Mouse (Mus musculus): ENCODE data around the gene Mfsd6l. TPM values are rescaled to one million over a fixed set of nuclear protein-coding genes. Genes with fewer than 3 reads are reported as not detected.

Mfsd6l gene
- polyA plus RNA-seq, 1 experiment, result 0.26 TPM

DNA sequence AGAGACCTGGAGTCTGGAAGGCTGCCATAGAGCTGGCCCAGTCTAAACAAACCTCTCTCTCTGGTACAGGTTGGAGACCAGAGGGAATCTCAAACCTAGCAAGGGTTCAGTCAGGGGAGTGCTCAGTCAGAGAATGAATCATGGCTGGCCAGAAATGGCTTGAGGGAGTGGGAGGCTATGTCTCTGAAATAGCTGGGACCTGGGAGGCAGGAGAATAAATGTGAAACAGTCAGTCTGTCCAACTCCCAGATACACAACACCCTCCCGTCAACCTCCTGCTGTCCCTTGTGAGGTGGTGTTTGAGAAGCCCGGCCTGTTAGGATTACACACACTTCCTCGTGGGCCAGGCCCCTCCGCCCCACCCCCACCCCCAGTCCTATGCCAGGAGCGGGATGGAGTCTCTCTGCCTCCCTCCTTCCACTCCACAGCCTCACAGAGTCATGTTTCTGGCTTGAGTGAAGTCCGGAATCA, 44.6 kb downstream of the Mfsd6l start:
- WGBS, result 79% methylated on average over 6 of the region's 6 CpGs
- TF ChIP-seq POLR2A (IDR thresholded peaks at IDR 0.05; ENCODE audit: low read depth, low read length) (no peak), CTCF (IDR thresholded peaks at IDR 0.05; ENCODE audit: extremely low read depth, insufficient read depth, insufficient read length, insufficient replicate concordance) (no peak)
- Histone ChIP-seq H3K27ac (ENCODE audit: insufficient read depth, low read length) (no peak overlapping the region), H3K36me3 (ENCODE audit: control insufficient read depth, insufficient read depth, low read length) (no peaks in the 10 kb centered on the region), H3K27me3 (ENCODE audit: control insufficient read depth, insufficient read depth, low read length) (no peaks in the 10 kb centered on the region), H3K4me3 (ENCODE audit: extremely low read depth, insufficient read depth, insufficient read length) (no peak overlapping the region), H3K4me1 (ENCODE audit: control insufficient read depth, insufficient read depth, insufficient read length) (peaks cover 4% of the 10 kb centered on the region; the same call in 1 of the 2 replicates)
- no peak for DNase-seq (ENCODE audit: low read depth in 1 of 2, low spot score in 2 of 2)

DNA sequence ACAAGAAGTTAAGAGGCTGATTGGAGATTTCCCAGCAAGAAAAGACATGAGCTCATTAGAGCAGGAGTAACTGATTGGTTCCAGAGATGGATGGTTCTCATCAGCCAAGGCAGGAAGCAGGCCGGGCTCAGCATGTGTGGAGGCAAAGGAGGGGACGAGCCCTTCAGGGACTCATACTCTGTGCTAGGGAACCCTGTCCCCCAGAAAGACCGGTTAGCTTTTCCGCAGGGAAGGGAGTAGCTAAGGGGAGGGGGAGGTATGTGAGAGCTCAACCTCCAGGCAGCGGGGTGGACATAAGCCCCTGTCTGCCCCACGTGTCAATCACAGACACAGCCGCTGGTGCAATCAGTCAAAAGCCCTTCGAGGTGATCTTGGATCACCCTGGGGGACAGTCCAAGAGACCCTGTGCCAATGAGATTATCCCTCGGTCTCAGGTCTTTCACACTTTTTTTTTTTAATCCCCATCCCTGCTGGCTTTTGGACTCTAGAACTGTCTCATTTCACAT, 45.6 kb downstream of the Mfsd6l start:
- H3K27me3 ChIP-seq (ENCODE audit: control insufficient read depth, insufficient read depth, low read length), result no peaks in the 10 kb centered on the region
- WGBS, result 83% methylated on average over 9 of the region's 9 CpGs

DNA sequence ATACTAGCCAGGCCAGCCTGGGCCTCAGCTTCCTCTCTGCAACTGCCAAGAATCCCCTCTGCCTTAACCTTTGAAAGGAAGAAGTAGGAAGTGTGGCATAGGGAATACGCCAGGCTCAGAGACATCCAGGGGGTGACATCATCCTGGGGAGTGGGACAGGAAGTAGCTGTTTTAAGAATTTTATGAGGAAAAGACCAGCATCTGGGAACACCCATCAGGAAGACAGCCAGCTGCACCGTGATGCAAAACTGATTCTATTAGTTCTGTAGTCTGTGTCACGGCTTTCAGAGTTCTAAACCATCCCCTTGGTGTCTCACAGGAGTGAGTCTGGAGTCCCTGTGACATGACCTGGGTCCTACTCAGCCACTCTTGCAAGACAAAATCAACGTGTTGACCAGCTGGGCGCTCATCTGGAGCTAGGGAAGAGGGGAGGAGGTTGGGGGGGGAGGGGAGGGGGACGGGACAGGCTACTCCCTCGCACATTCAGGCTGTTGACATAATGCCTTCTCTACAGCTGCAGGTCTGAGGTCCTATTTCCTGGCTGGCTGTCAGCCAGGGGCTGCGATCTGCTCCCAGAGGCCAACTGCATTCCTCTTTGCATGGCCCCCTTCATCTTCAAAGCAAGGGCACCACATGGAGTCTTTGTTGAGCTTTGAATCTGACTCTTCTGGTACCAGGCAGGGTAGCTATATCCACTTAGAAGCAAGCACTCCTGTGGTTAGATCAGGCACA, 46.4 kb downstream of the Mfsd6l start:
- Histone ChIP-seq H3K4me3 (ENCODE audit: extremely low read depth, insufficient read depth, insufficient read length) (no peak overlapping the region), H3K27me3 (ENCODE audit: control insufficient read depth, insufficient read depth, low read length) (no peaks in the 10 kb centered on the region), H3K27ac (ENCODE audit: insufficient read depth, low read length) (no peak overlapping the region), H3K4me1 (ENCODE audit: control insufficient read depth, insufficient read depth, insufficient read length) (peaks cover 4% of the 10 kb centered on the region; the same call in 1 of the 2 replicates), H3K36me3 (ENCODE audit: control insufficient read depth, insufficient read depth, low read length) (no peaks in the 10 kb centered on the region)
- DNase-seq (ENCODE audit: low read depth in 1 of 2, low spot score in 2 of 2), result no peak
- 31% methylated on average over 8 of the region's 8 CpGs for WGBS
- no peak for TF ChIP-seq POLR2A (IDR thresholded peaks at IDR 0.05; ENCODE audit: low read depth, low read length)
- no peak for TF ChIP-seq CTCF (IDR thresholded peaks at IDR 0.05; ENCODE audit: extremely low read depth, insufficient read depth, insufficient read length, insufficient replicate concordance)

More for the DNA sequence above, 45.6 kb downstream of the Mfsd6l start:
- Histone ChIP-seq H3K4me3 (ENCODE audit: extremely low read depth, insufficient read depth, insufficient read length) (no peak overlapping the region), H3K4me1 (ENCODE audit: control insufficient read depth, insufficient read depth, insufficient read length) (peaks cover 4% of the 10 kb centered on the region; the same call in 1 of the 2 replicates), H3K27ac (ENCODE audit: insufficient read depth, low read length) (no peak overlapping the region), H3K36me3 (ENCODE audit: control insufficient read depth, insufficient read depth, low read length) (no peaks in the 10 kb centered on the region)
- no peak for DNase-seq (ENCODE audit: low read depth in 1 of 2, low spot score in 2 of 2)
- TF ChIP-seq POLR2A (IDR thresholded peaks at IDR 0.05; ENCODE audit: low read depth, low read length), result no peak
- TF ChIP-seq CTCF (IDR thresholded peaks at IDR 0.05; ENCODE audit: extremely low read depth, insufficient read depth, insufficient read length, insufficient replicate concordance), result no peak

DNA sequence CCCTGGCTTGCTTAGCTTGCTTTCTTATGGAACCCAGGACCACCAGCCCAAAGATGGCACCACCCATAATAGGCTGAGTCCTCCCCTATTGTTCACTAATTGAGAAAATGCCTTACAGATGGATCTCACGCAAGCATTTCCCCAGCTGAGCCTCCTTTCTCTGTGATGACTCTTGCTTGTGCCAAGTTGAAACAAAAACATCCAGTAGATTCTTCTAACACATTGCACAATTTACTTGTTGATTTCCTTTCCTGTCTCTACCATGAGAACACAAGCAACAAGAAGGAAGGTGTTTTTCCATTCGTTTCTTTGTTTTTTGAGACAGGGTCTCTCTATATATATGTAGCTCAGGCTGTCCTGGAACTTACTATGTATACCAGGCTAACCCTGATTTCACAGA, 51.1 kb downstream of the Mfsd6l start:
- TF ChIP-seq POLR2A (IDR thresholded peaks at IDR 0.05; ENCODE audit: low read depth, low read length) (no peak), CTCF (IDR thresholded peaks at IDR 0.05; ENCODE audit: extremely low read depth, insufficient read depth, insufficient read length, insufficient replicate concordance) (no peak)
- WGBS, result 83% methylated on average over 2 of the region's 2 CpGs

More for the DNA sequence above, 51.1 kb downstream of the Mfsd6l start:
- Histone ChIP-seq H3K4me3 (ENCODE audit: extremely low read depth, insufficient read depth, insufficient read length) (no peak overlapping the region), H3K27ac (ENCODE audit: insufficient read depth, low read length) (no peak overlapping the region), H3K27me3 (ENCODE audit: control insufficient read depth, insufficient read depth, low read length) (no peaks in the 10 kb centered on the region), H3K36me3 (ENCODE audit: control insufficient read depth, insufficient read depth, low read length) (no peaks in the 10 kb centered on the region), H3K4me1 (ENCODE audit: control insufficient read depth, insufficient read depth, insufficient read length) (no peaks in the 10 kb centered on the region)
- no peak for DNase-seq (ENCODE audit: low read depth in 1 of 2, low spot score in 2 of 2)

Other genes with a start within 250 kb of the Mfsd6l start
- gene Ntn1, start 155.4 kb upstream of the Mfsd6l start, polyA plus RNA-seq (2012; rRNA removed), result 3.8 and 5.5 TPM in 2 replicates
- gene Pik3r5, start 124.1 kb upstream of the Mfsd6l start, polyA plus RNA-seq (2012; rRNA removed), result 34.7 and 37.3 TPM in 2 replicates
- 4.0 and 4.6 TPM in 2 replicates for gene Pik3r6, start 53.2 kb upstream of the Mfsd6l start, polyA plus RNA-seq (2012; rRNA removed)
- 0.13 and 0.16 TPM in 2 replicates for gene Ccdc42, start 30.8 kb downstream of the Mfsd6l start, polyA plus RNA-seq (2012; rRNA removed)
- 5.9 and 6.3 TPM in 2 replicates for gene Myh10, start 135.4 kb downstream of the Mfsd6l start, polyA plus RNA-seq (2012; rRNA removed)